Mouse (Mus musculus): ENCODE results near the gene Cyp27a1.

GRCm38 (mm10) chr1:74749301-74749700, 35.9 kb downstream of the Cyp27a1 start:
- TF ChIP-seq POLR2A (IDR thresholded peaks at IDR 0.05; ENCODE audit: control insufficient read depth, low read depth, low read length) = no peak
- TF ChIP-seq CTCF (IDR thresholded peaks at IDR 0.05; ENCODE audit: control insufficient read depth, insufficient read depth, insufficient replicate concordance, low read depth, low read length) = no peak

Measured in testis, adult 2 months (tissue).